Mouse (Mus musculus) kidney, postnatal 0 days (tissue): ENCODE data around the gene Fam155a. TPM values are rescaled to one million over a fixed set of nuclear protein-coding genes. Genes with fewer than 3 reads are reported as not detected.
"Not testable (repeated sequence)": the region's sequence is repeated elsewhere in the genome, so short reads cannot be mapped to it uniquely, and the experiment has no call there.

Experiments used
- ATAC-seq: fragments of 200-750 bp; cut with Nextera tagmentation; replicated peaks from 2 replicates; pipeline ENCODE4 v1.8.0; 2017; ENCODE audit warnings: low read depth, moderate number of reproducible peaks, moderate TSS enrichment, moderate library complexity; ENCODE audit not compliant: low FRiP score
- DNase-seq: peaks from one replicate; pipeline ENCODE4 v3.0.0-alpha.2; 2016; ENCODE audit warnings: low spot score
- H3K27ac ChIP-seq: fragments of 300-500 bp; sonication (generic); 2 replicates; pipeline ENCODE4 v1.5.1; 2014; ENCODE audit warnings: mild to moderate bottlenecking
- H3K27me3 ChIP-seq: fragments of 300-500 bp; sonication (generic); 2 replicates; pipeline ENCODE4 v1.6.1; 2014; ENCODE audit warnings: low read length, mixed read lengths; ENCODE audit not compliant: insufficient read depth
- H3K36me3 ChIP-seq: fragments of 300-500 bp; sonication (generic); 2 replicates; pipeline ENCODE4 v1.6.1; 2014; ENCODE audit warnings: low read length, mixed read lengths; ENCODE audit not compliant: insufficient read depth
- H3K4me1 ChIP-seq: fragments of 300-500 bp; sonication (generic); replicated peaks from 2 replicates; pipeline ENCODE4 v1.6.1; 2014; ENCODE audit warnings: antibody characterized with exemption, low read length, mixed read lengths; ENCODE audit not compliant: insufficient read depth
- H3K4me2 ChIP-seq: fragments of 300-500 bp; sonication (generic); 2 replicates; pipeline ENCODE4 v1.6.1; 2014; ENCODE audit warnings: mild to moderate bottlenecking, low read length, moderate library complexity, mixed read lengths
- H3K4me3 ChIP-seq: fragments of 300-500 bp; sonication (generic); replicated peaks from 2 replicates; pipeline ENCODE4 v1.5.1; 2014; ENCODE audit warnings: low read depth, low read length
- H3K9ac ChIP-seq: fragments of 300-500 bp; sonication (generic); 2 replicates; pipeline ENCODE4 v1.6.1; 2014; ENCODE audit warnings: low read depth, low read length
- H3K9me3 ChIP-seq: fragments of 300-500 bp; sonication (generic); replicated peaks from 2 replicates; pipeline ENCODE4 v1.6.1; 2016; ENCODE audit warnings: low read length, inconsistent platforms, mixed read lengths
- CTCF ChIP-seq: IDR thresholded peaks from 2 replicates; pipeline ENCODE4 v1.5.1; 2016; ENCODE audit warnings: antibody characterized with exemption, low read depth, mild to moderate bottlenecking, moderate library complexity
- WGBS: fragments of 180-500 bp; shearing (Covaris S2); extraction: QIAGEN DNeasy Blood & Tissue Kit; methylation state at CpG from one replicate; pipeline ENCODE4 v1.1.7; 2014; 5-methylcytosine and 5-hydroxymethylcytosine counted together
- polyA plus RNA-seq: library from polyadenylated mRNA; unstranded; fragments of >200 nt; fragmentation: Nextera tagmentation; extraction: Ambion mirVana; gene quantifications from 2 replicates; pipeline ENCODE4 v1.2.1, GENCODE M21; 2015

Gene Fam155a
- polyA plus RNA-seq, 1 experiment from 2014 or later, result 0.14 TPM

DNA sequence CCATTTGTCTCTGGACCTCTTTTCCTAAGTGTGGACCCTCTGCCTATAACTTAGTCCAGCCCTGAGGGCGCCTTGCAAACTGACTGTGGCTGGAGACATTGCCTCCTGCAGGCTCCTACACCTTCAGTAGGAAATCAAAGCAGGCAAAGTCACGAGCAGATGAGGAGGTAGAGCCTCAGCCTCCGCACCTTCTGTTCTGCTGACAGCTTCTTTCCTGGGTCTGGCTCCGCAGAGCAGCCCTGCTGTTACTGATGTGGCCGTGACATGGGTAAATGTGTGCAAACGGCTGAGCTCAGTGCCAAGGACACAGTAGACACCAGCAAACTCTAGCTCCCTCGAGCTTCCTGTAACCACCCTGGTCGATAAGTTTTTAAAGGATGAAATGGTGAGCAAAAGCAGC lies 63.5 kb downstream of the Fam155a start:
- DNase-seq, result no peak
- Histone ChIP-seq H3K9me3 (no peaks in the 10 kb centered on the region), H3K4me3 (no peak overlapping the region), H3K27ac (no peak overlapping the region), H3K4me1 (no peaks in the 10 kb centered on the region), H3K9ac (no peak overlapping the region), H3K27me3 (no peaks in the 10 kb centered on the region), H3K4me2 (no peak overlapping the region), H3K36me3 (no peaks in the 10 kb centered on the region)
- WGBS, result 77% methylated on average over 8 of the region's 8 CpGs
- ATAC-seq, result no peak
- no peak for TF ChIP-seq CTCF

DNA sequence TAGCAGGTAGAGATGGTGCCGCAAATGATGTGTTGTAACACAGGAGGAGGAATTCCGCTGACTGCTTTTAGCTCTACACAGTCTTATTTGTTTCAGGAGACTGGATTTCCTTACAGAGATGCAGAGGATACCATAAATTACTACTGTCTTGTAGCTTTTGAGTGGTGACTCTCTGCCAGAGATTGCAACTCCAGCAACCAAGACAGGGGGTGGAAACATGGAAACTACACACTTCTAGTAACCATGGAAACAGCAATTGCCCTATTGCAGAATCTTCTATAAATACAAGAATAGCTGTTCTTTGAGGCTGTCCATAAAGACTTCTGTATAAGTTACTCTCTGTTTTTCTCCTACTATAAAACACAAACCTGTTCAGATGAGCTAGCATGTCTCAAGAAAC lies 76.2 kb downstream of the Fam155a start:
- no peak for ATAC-seq

DNA sequence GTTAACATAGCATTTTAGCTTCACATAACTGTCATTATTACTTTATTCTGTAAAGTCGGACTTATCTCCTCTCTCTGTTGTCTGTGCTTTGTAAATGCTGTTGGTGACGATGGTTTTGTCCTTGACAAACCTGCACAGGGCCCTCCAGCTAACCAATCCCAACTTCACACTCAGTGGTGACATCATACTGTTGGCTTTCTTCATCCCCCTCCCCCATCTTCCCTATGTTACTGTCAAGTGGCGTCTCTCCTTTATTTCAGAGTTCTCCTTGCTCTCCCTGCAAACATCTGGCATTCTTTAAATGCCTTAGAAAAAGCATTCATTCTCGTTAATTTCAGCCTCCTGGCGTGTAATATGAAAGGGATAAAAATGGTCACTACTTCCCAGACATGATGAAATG lies 78.6 kb downstream of the Fam155a start:
- no peak for TF ChIP-seq CTCF

More for the DNA sequence above, 76.2 kb downstream of the Fam155a start:
- H3K36me3 ChIP-seq, result no peaks in the 10 kb centered on the region
- no peak for DNase-seq
- H3K4me1 ChIP-seq, result no peaks in the 10 kb centered on the region
- no peak overlapping the region for H3K27ac ChIP-seq
- no peaks in the 10 kb centered on the region for H3K9me3 ChIP-seq
- WGBS, result 51% methylated on average over 2 of the region's 2 CpGs
- H3K27me3 ChIP-seq, result no peaks in the 10 kb centered on the region
- no peak overlapping the region for H3K4me2 ChIP-seq
- H3K4me3 ChIP-seq, result no peak overlapping the region
- no peak for TF ChIP-seq CTCF
- H3K9ac ChIP-seq, result no peak overlapping the region

GRCm38 (mm10) chr8:9660014-9660413 lies 110.9 kb downstream of the Fam155a start:
- H3K9ac ChIP-seq, H3K36me3 ChIP-seq, H3K4me3 ChIP-seq, H3K4me1 ChIP-seq, DNase-seq, H3K4me2 ChIP-seq, H3K9me3 ChIP-seq, H3K27ac ChIP-seq, ATAC-seq, H3K27me3 ChIP-seq: not testable (repeated sequence)
- 86% methylated on average over 3 of the region's 3 CpGs for WGBS

More for the DNA sequence above, 78.6 kb downstream of the Fam155a start:
- WGBS, result 51% methylated on average over 5 of the region's 5 CpGs
- Histone ChIP-seq H3K4me1 (no peaks in the 10 kb centered on the region), H3K4me3 (no peak overlapping the region), H3K4me2 (no peak overlapping the region), H3K9me3 (no peaks in the 10 kb centered on the region), H3K27ac (no peak overlapping the region), H3K36me3 (no peaks in the 10 kb centered on the region), H3K27me3 (no peaks in the 10 kb centered on the region), H3K9ac (no peak overlapping the region)
- DNase-seq (no peak), ATAC-seq (no peak)

DNA sequence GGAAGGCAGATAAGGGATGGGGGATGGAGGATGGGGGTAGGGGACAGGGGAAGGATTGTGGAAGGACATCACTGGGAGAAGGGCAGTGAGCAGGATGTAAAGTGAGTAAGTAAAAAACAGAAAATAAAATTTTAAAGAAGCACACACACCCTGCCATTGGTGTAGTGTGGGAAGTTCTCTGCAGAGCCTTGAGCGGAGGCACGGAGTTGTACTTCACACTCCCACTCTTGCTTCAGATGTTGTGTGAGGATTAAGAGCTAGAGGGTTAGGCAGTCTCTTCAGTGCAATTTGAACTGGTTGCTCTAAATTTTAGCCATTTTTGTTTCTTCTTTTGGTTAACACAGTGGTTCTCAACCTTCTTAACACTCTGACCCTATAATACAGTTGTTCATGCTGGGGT lies 114.1 kb downstream of the Fam155a start:
- Histone ChIP-seq H3K27me3 (no peaks in the 10 kb centered on the region), H3K4me3 (no peak overlapping the region), H3K9ac (no peak overlapping the region), H3K27ac (no peak overlapping the region), H3K36me3 (no peaks in the 10 kb centered on the region), H3K9me3 (no peaks in the 10 kb centered on the region), H3K4me1 (no peaks in the 10 kb centered on the region), H3K4me2 (no peak overlapping the region)
- no peak for TF ChIP-seq CTCF
- ATAC-seq, result no peak
- DNase-seq, result no peak
- WGBS, result 89% methylated on average over 2 of the region's 2 CpGs

- Histone ChIP-seq H3K4me2 (no peak overlapping the region), H3K9me3 (no peaks in the 10 kb centered on the region), H3K27ac (no peak overlapping the region), H3K4me3 (no peak overlapping the region), H3K9ac (no peak overlapping the region), H3K4me1 (no peaks in the 10 kb centered on the region), H3K36me3 (no peaks in the 10 kb centered on the region), H3K27me3 (no peaks in the 10 kb centered on the region)
- ATAC-seq (no peak), DNase-seq (no peak)
- WGBS, result 86% methylated on average over 6 of the region's 6 CpGs
- no peak for TF ChIP-seq CTCF
Observed at GRCm38 (mm10) chr8:9654826-9655225, 116.1 kb downstream of the Fam155a start.

DNA sequence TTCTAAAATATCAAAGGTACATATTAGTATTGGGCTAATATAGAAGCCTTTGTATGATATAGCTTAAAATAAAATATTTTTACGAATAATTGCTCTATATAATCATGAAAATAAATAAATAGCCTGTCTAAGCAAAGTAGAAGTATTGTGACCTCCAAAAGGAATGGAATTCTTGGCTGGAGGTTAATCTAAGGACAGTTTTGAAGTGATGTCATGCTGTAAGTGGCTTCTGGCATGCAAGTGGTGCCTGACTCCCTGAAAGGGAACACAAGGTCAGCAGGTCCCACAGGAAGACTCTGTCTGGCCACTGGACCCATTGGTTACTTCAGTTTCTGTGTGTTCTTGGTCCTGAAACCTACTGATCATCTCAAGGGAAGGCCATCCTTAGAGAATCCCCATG lies 117.3 kb downstream of the Fam155a start:
- DNase-seq (no peak), ATAC-seq (no peak)
- no peak overlapping the region for H3K27ac ChIP-seq
- H3K9me3 ChIP-seq, result no peaks in the 10 kb centered on the region
- no peaks in the 10 kb centered on the region for H3K27me3 ChIP-seq
- no peak overlapping the region for H3K9ac ChIP-seq
- H3K4me1 ChIP-seq, result no peaks in the 10 kb centered on the region
- TF ChIP-seq CTCF, result no peak
- no peak overlapping the region for H3K4me2 ChIP-seq
- H3K36me3 ChIP-seq, result no peaks in the 10 kb centered on the region
- WGBS, result 37% methylated on average over 1 of the region's 1 CpGs
- H3K4me3 ChIP-seq, result no peak overlapping the region
